Comparison of ENCODE assay signal across 8 mouse cellular contexts in genomic region chr10:43173141-43173827, GRCm38 (mm10). TPM values are rescaled to one million over a fixed set of nuclear protein-coding genes. Genes with fewer than 3 reads are reported as not detected.
DNase-seq lines count a peak whose midpoint lies in the region; ATAC-seq and TF ChIP-seq lines count a peak whose summit lies in the region.

No protein-coding gene starts in this region.

- H3K79me2 ChIP-seq in myocyte (ENCODE audit: control insufficient read depth, insufficient read depth), result peaks cover 6% of the 10 kb centered on the region

- no peaks in the 10 kb centered on the region for H3K36me3 ChIP-seq in intestine, postnatal 0 days (ENCODE audit: control insufficient read depth, insufficient read depth)
- H3K36me3 ChIP-seq in limb, embryonic 15.5 days, result no peaks in the 10 kb centered on the region
- no peaks in the 10 kb centered on the region for H3K36me3 ChIP-seq in myocyte (ENCODE audit: control insufficient read depth, insufficient read depth)

- WGBS in intestine, postnatal 0 days, result under 1% methylated on average over 53 of the region's 53 CpGs
- under 1% methylated on average over 53 of the region's 53 CpGs for WGBS in limb, embryonic 15.5 days

- TF ChIP-seq CTCF in intestine, postnatal 0 days (IDR thresholded peaks at IDR 0.05; ENCODE audit: low read depth), result peak; percentile 42

- peaks cover 73% of the 10 kb centered on the region for H3K27me3 ChIP-seq in intestine, postnatal 0 days (replicated peaks; ENCODE audit: control insufficient read depth, insufficient read depth, low read length)
- H3K27me3 ChIP-seq in limb, embryonic 15.5 days, result peaks cover 18% of the 10 kb centered on the region; the same call in 1 of the 2 replicates
- peaks cover 7% of the 10 kb centered on the region for H3K27me3 ChIP-seq in myocyte (ENCODE audit: control insufficient read depth, insufficient read depth, insufficient read length)

- peak; percentile 6 to 22 for DNase-seq in spleen, postnatal 10 days (ENCODE audit: low spot score in 2 of 2)
- DNase-seq in spleen, postnatal 14 days (ENCODE audit: low spot score in 2 of 2), result no peak
- peak; percentile 78 for DNase-seq in embryo, embryonic 11 days
- peak; percentile 98 for DNase-seq in heart, adult 11 months
- DNase-seq in thymus, postnatal 4 days, result peak; percentile 30

- TF ChIP-seq POLR2A in myocyte (IDR thresholded peaks at IDR 0.05; ENCODE audit: insufficient read length, low read depth), result no peak

- no peaks in the 10 kb centered on the region for H3K4me1 ChIP-seq in intestine, postnatal 0 days (replicated peaks; ENCODE audit: control insufficient read depth, insufficient read depth, low read length)
- peaks cover 30% of the 10 kb centered on the region for H3K4me1 ChIP-seq in limb, embryonic 15.5 days

- no peaks in the 10 kb centered on the region for H3K9me3 ChIP-seq in intestine, postnatal 0 days (ENCODE audit: control insufficient read depth)
- H3K9me3 ChIP-seq in limb, embryonic 15.5 days, result no peaks in the 10 kb centered on the region

- H3K4me2 ChIP-seq in intestine, postnatal 0 days (replicated peaks; ENCODE audit: low read depth), result peak overlapping the region; percentile 96
- H3K4me2 ChIP-seq in limb, embryonic 15.5 days, result peak overlapping the region; percentile 89
- H3K4me2 ChIP-seq in myocyte (ENCODE audit: low read depth), result peak overlapping the region; percentile 93

- peak overlapping the region; percentile 85 for H3ac ChIP-seq in myocyte (ENCODE audit: control insufficient read depth, insufficient read length)

- ATAC-seq in intestine, postnatal 0 days, result peak; percentile 42; the same call in 1 of the 2 replicates
- ATAC-seq in limb, embryonic 15.5 days (ENCODE audit: insufficient number of reproducible peaks, low FRiP score, low TSS enrichment, low read depth), result peak; percentile 56; the same call in 1 of the 2 replicates

- H3K27ac ChIP-seq in intestine, postnatal 0 days (ENCODE audit: low read depth, low read length), result no peak overlapping the region
- peak overlapping the region; percentile 87 for H3K27ac ChIP-seq in limb, embryonic 15.5 days

- H3K9ac ChIP-seq in intestine, postnatal 0 days (ENCODE audit: low read depth, low read length), result peak overlapping the region; percentile 37; the same call in 1 of the 2 replicates
- peak overlapping the region; percentile 72 for H3K9ac ChIP-seq in limb, embryonic 15.5 days

- H3K4me3 ChIP-seq in intestine, postnatal 0 days (ENCODE audit: low read depth, low read length), result peak overlapping the region; percentile 78
- peak overlapping the region; percentile 87 for H3K4me3 ChIP-seq in limb, embryonic 15.5 days
- H3K4me3 ChIP-seq in myocyte, result peak overlapping the region; percentile 57

TF ChIP-seq in myocyte, 11 proteins besides CTCF, POLR2A, EP300 and RAD21:
- TF ChIP-seq TCF3 (IDR thresholded peaks at IDR 0.05; ENCODE audit: insufficient read length, low read depth) (no peak), MYOG (IDR thresholded peaks at IDR 0.05; ENCODE audit: control insufficient read depth in 1 of 3, insufficient read depth in 1 of 3, insufficient read length in 2 of 3, low read depth in 2 of 3) (peak in 2 of 3 experiments; percentile 20 to 42), USF1 (IDR thresholded peaks at IDR 0.05; ENCODE audit: low read depth) (no peak), E2F4 (IDR thresholded peaks at IDR 0.05; ENCODE audit: insufficient read depth) (no peak), MAX (IDR thresholded peaks at IDR 0.05; ENCODE audit: low read depth) (no peak), REST (IDR thresholded peaks at IDR 0.05; ENCODE audit: insufficient read depth, insufficient read length) (no peak), POLR2AphosphoS2 (IDR thresholded peaks at IDR 0.05; ENCODE audit: insufficient read length, low read depth) (no peak), MYOD1 (IDR thresholded peaks at IDR 0.05; ENCODE audit: control insufficient read depth in 1 of 3, insufficient read length in 2 of 3, low read depth in 2 of 3) (peak in 1 of 3 experiments; percentile 32)

RNA-seq across cellular contexts. Expression of gene Sobp, which starts 1.0 kb away (rescaled TPM):
- 0.86 and 0.99 TPM in 2 replicates for polyA plus RNA-seq in intestine, postnatal 0 days (2015; fragmentation: Nextera tagmentation; extraction: Ambion mirVana)
- polyA plus RNA-seq in limb, embryonic 15.5 days (2015; fragmentation: Nextera tagmentation; extraction: Ambion mirVana), result 2.6 and 2.9 TPM in 2 replicates
- polyA plus RNA-seq in myocyte (2012; fragmentation: generic; extraction: Trizol), result 3.2 TPM

RNA-seq across cellular contexts. Expression of gene 9030612E09Rik, which starts 1.2 kb away (rescaled TPM):
- 0.14 and 0.26 TPM in 2 replicates for polyA plus RNA-seq in intestine, postnatal 0 days (2015; fragmentation: Nextera tagmentation; extraction: Ambion mirVana)
- 0.68 and 1.1 TPM in 2 replicates for polyA plus RNA-seq in limb, embryonic 15.5 days (2015; fragmentation: Nextera tagmentation; extraction: Ambion mirVana)
- 0.35 TPM for polyA plus RNA-seq in myocyte (2012; fragmentation: generic; extraction: Trizol)

RNA-seq across cellular contexts. Expression of gene Pdss2, which starts 48.0 kb away (rescaled TPM):
- polyA plus RNA-seq in intestine, postnatal 0 days (2015; fragmentation: Nextera tagmentation; extraction: Ambion mirVana), result 7.8 and 8.0 TPM in 2 replicates
- polyA plus RNA-seq in limb, embryonic 15.5 days (2015; fragmentation: Nextera tagmentation; extraction: Ambion mirVana), result 8.8 TPM in 2 replicates
- polyA plus RNA-seq in myocyte (2012; fragmentation: generic; extraction: Trizol), result 8.5 TPM

Comparison
In these comparisons a context has a peak if more than half of its experiments do, and no peak if none do; other contexts are left out.
1. DNase-seq: peak in spleen, postnatal 10 days (2 of 2), embryo, embryonic 11 days (single experiment), heart, adult 11 months (single experiment) and thymus, postnatal 4 days (single experiment); none in spleen, postnatal 14 days (0 of 2).
2. Peak in every context shown above with its lines, with median percentiles within 50 percentile points of each other: H3K4me2 ChIP-seq and H3K4me3 ChIP-seq.